Mouse (Mus musculus): ENCODE results near the gene Pde4d. TPM values are rescaled to one million over a fixed set of nuclear protein-coding genes. Genes with fewer than 3 reads are reported as not detected.

Pde4d gene
- polyA plus RNA-seq, 1 experiment from 2014 or later = 18.6 TPM

DNA sequence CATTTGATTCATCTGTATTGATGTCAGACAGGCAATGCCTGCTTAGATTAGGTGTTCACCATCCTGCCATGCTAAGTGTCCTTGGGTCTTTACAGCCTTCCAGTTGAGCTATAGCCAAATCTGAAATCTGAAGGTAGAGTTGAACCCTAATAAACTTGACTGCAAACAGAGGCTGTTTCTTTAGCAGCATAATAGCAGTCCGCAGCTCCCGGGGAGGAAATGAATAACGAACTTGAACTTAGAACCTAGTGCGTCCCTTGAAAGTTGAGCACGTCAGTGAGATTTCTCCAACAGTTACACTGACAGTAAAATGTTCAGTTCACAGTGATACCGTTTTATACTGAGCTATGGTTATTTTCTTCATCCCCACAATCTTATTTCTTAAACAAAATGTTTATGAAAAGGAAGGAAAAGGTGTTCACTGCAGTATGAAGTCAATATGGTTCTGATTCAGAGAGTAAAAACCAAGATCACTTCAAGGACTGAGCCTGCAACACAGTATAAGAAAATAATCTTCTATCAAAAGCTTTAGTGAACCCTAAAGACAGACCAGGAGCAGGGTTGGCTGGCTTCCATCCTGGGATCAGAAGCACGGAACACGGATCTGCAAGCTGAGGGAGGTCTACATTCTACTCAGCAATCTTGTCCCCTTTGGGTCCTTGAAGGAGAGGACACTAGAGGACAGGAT is 1372.1 kb downstream of the Pde4d start:
- Histone ChIP-seq H3K27ac (ENCODE audit: low read depth) (peak overlapping the region; percentile 85), H3K36me3 (ENCODE audit: control insufficient read depth, insufficient read depth, low read length) (no peaks in the 10 kb centered on the region), H3K4me1 (replicated peaks; ENCODE audit: control insufficient read depth, insufficient read depth, low read length) (peaks cover 17% of the 10 kb centered on the region), H3K4me3 (ENCODE audit: low read depth, low read length) (peak overlapping the region; percentile 29), H3K9ac (ENCODE audit: low read length) (peak overlapping the region; percentile 31), H3K4me2 (ENCODE audit: low read length) (peak overlapping the region; percentile 49), H3K27me3 (replicated peaks; ENCODE audit: control insufficient read depth, insufficient read depth, low read length) (no peaks in the 10 kb centered on the region), H3K9me3 (ENCODE audit: control insufficient read depth, low read length) (no peaks in the 10 kb centered on the region)
- WGBS = 6% methylated on average over 8 of the region's 8 CpGs
- ATAC-seq (replicated peaks; ENCODE audit: low FRiP score, low TSS enrichment, low read depth) = no peak; the same call in 1 of the 2 replicates
- no peak for DNase-seq (ENCODE audit: low spot score)

GRCm38 (mm10) chr13:109822413-109823298 is 1372.9 kb downstream of the Pde4d start:
- H3K9me3 ChIP-seq (ENCODE audit: control insufficient read depth, low read length) = no peaks in the 10 kb centered on the region
- under 1% methylated on average over 15 of the region's 15 CpGs for WGBS

GRCm38 (mm10) chr13:109823307-109824031 is 1373.7 kb downstream of the Pde4d start:
- WGBS = 13% methylated on average over 11 of the region's 11 CpGs
- 0 out of 2 replicates have a peak, but pooled peaks have one; percentile 33 for ATAC-seq (replicated peaks; ENCODE audit: low FRiP score, low TSS enrichment, low read depth)
- Histone ChIP-seq H3K36me3 (ENCODE audit: control insufficient read depth, insufficient read depth, low read length) (no peaks in the 10 kb centered on the region), H3K4me3 (ENCODE audit: low read depth, low read length) (peak overlapping the region; percentile 11; the same call in 1 of the 2 replicates), H3K9ac (ENCODE audit: low read length) (peak overlapping the region; percentile 10; the same call in 1 of the 2 replicates), H3K9me3 (ENCODE audit: control insufficient read depth, low read length) (no peaks in the 10 kb centered on the region), H3K4me2 (ENCODE audit: low read length) (peak overlapping the region; percentile 49), H3K27me3 (replicated peaks; ENCODE audit: control insufficient read depth, insufficient read depth, low read length) (no peaks in the 10 kb centered on the region), H3K4me1 (replicated peaks; ENCODE audit: control insufficient read depth, insufficient read depth, low read length) (peaks cover 17% of the 10 kb centered on the region), H3K27ac (ENCODE audit: low read depth) (peak overlapping the region; percentile 85)
- DNase-seq (ENCODE audit: low spot score) = peak; percentile 69

More at GRCm38 (mm10) chr13:109822413-109823298, 1372.9 kb downstream of the Pde4d start:
- DNase-seq (ENCODE audit: low spot score) (peak; percentile 95), ATAC-seq (replicated peaks; ENCODE audit: low FRiP score, low TSS enrichment, low read depth) (peak; percentile 89)
- Histone ChIP-seq H3K36me3 (ENCODE audit: control insufficient read depth, insufficient read depth, low read length) (no peaks in the 10 kb centered on the region), H3K4me1 (replicated peaks; ENCODE audit: control insufficient read depth, insufficient read depth, low read length) (peaks cover 17% of the 10 kb centered on the region), H3K27ac (ENCODE audit: low read depth) (peak overlapping the region; percentile 85), H3K4me2 (ENCODE audit: low read length) (peak overlapping the region; percentile 49), H3K9ac (ENCODE audit: low read length) (peak overlapping the region; percentile 31), H3K27me3 (replicated peaks; ENCODE audit: control insufficient read depth, insufficient read depth, low read length) (no peaks in the 10 kb centered on the region), H3K4me3 (ENCODE audit: low read depth, low read length) (peak overlapping the region; percentile 29)

- Histone ChIP-seq H3K4me3 (ENCODE audit: low read depth, low read length) (no peak overlapping the region), H3K9ac (ENCODE audit: low read length) (no peak overlapping the region), H3K27ac (ENCODE audit: low read depth) (no peak overlapping the region), H3K27me3 (replicated peaks; ENCODE audit: control insufficient read depth, insufficient read depth, low read length) (no peaks in the 10 kb centered on the region), H3K4me2 (ENCODE audit: low read length) (no peak overlapping the region), H3K4me1 (replicated peaks; ENCODE audit: control insufficient read depth, insufficient read depth, low read length) (peaks cover 17% of the 10 kb centered on the region), H3K36me3 (ENCODE audit: control insufficient read depth, insufficient read depth, low read length) (no peaks in the 10 kb centered on the region), H3K9me3 (ENCODE audit: control insufficient read depth, low read length) (no peaks in the 10 kb centered on the region)
- DNase-seq (ENCODE audit: low spot score) = no peak
- no peak for ATAC-seq (replicated peaks; ENCODE audit: low FRiP score, low TSS enrichment, low read depth)
- WGBS = 91% methylated on average over 6 of the region's 6 CpGs
Measured at GRCm38 (mm10) chr13:109825891-109826290, 1376.1 kb downstream of the Pde4d start.

DNA sequence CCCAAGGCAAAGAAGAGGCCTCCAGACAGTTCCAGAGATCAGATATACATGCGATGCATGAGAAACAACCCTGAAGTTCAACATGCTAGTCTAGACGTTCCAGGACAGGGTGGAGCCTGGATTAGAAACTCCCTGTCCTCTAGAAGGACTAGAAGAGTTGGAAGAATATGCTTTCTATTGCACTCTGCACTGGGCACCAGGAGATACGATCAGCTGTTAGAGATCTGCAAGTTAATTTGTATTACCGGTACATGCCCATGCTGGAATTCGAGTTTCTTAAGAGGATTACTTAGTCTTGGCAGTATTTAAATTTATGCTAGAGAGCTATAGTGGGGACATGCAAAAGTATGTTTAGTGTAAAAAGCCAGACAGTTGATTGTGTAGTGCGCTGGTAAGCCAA is 1377.6 kb downstream of the Pde4d start:
- H3K4me1 ChIP-seq (replicated peaks; ENCODE audit: control insufficient read depth, insufficient read depth, low read length) = peaks cover 8% of the 10 kb centered on the region; the same call in 1 of the 2 replicates
- no peaks in the 10 kb centered on the region for H3K9me3 ChIP-seq (ENCODE audit: control insufficient read depth, low read length)
- H3K27ac ChIP-seq (ENCODE audit: low read depth) = no peak overlapping the region
- WGBS = 84% methylated on average over 6 of the region's 6 CpGs
- ATAC-seq (replicated peaks; ENCODE audit: low FRiP score, low TSS enrichment, low read depth) (no peak), DNase-seq (ENCODE audit: low spot score) (no peak)
- H3K27me3 ChIP-seq (replicated peaks; ENCODE audit: control insufficient read depth, insufficient read depth, low read length) = no peaks in the 10 kb centered on the region
- no peak overlapping the region for H3K9ac ChIP-seq (ENCODE audit: low read length)
- no peaks in the 10 kb centered on the region for H3K36me3 ChIP-seq (ENCODE audit: control insufficient read depth, insufficient read depth, low read length)
- no peak overlapping the region for H3K4me2 ChIP-seq (ENCODE audit: low read length)
- H3K4me3 ChIP-seq (ENCODE audit: low read depth, low read length) = no peak overlapping the region

DNA sequence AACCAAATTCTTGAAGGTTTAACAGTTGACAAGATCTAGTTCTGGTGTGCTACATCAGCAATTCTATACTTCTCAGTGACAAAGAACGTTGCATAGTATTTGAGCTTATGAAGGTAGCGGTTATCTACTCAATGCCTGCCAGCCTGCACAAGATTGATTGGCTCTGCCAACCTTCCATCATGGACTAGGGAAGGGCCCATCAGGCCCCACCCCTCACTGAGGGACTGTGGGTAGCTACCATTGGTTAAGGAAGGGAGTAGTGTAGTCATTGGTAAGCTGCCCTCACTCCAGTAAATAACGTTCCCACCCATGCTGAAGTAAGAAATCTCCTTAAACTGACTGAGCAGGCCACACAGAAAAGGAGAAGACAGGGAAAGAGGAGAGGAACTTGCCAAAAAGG is 1378.2 kb downstream of the Pde4d start:
- Histone ChIP-seq H3K27me3 (replicated peaks; ENCODE audit: control insufficient read depth, insufficient read depth, low read length) (no peaks in the 10 kb centered on the region), H3K9me3 (ENCODE audit: control insufficient read depth, low read length) (no peaks in the 10 kb centered on the region), H3K9ac (ENCODE audit: low read length) (no peak overlapping the region), H3K4me1 (replicated peaks; ENCODE audit: control insufficient read depth, insufficient read depth, low read length) (peaks cover 8% of the 10 kb centered on the region; the same call in 1 of the 2 replicates), H3K4me3 (ENCODE audit: low read depth, low read length) (no peak overlapping the region), H3K27ac (ENCODE audit: low read depth) (no peak overlapping the region), H3K4me2 (ENCODE audit: low read length) (no peak overlapping the region), H3K36me3 (ENCODE audit: control insufficient read depth, insufficient read depth, low read length) (no peaks in the 10 kb centered on the region)
- 83% methylated on average over 3 of the region's 3 CpGs for WGBS
- ATAC-seq (replicated peaks; ENCODE audit: low FRiP score, low TSS enrichment, low read depth) = no peak
- no peak for DNase-seq (ENCODE audit: low spot score)

DNA sequence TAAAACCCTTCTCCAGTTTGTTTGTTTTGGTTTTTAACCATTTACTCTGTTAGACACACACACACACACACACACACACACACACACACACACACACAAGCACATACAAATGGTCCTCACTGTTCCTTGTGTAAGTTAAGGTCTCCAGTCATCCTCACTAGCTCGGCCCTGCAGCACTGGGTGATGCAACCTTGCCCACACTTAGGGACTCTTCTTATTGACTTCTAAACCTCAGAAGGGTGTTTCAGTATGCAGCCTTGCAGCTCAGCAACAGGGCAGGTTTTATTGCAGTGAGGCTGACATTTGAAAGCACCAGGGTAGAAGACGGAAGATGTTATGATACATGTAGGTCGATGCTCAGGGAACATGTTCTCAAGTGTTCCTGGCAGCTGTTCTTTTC is 1379.7 kb downstream of the Pde4d start:
- Histone ChIP-seq H3K9me3 (ENCODE audit: control insufficient read depth, low read length) (no peaks in the 10 kb centered on the region), H3K27ac (ENCODE audit: low read depth) (no peak overlapping the region), H3K4me2 (ENCODE audit: low read length) (no peak overlapping the region), H3K4me1 (replicated peaks; ENCODE audit: control insufficient read depth, insufficient read depth, low read length) (no peaks in the 10 kb centered on the region; the same call in 1 of the 2 replicates), H3K4me3 (ENCODE audit: low read depth, low read length) (no peak overlapping the region), H3K27me3 (replicated peaks; ENCODE audit: control insufficient read depth, insufficient read depth, low read length) (no peaks in the 10 kb centered on the region), H3K36me3 (ENCODE audit: control insufficient read depth, insufficient read depth, low read length) (no peaks in the 10 kb centered on the region), H3K9ac (ENCODE audit: low read length) (no peak overlapping the region)
- no peak for ATAC-seq (replicated peaks; ENCODE audit: low FRiP score, low TSS enrichment, low read depth)
- WGBS = 77% methylated on average over 3 of the region's 3 CpGs
- DNase-seq (ENCODE audit: low spot score) = no peak

DNA sequence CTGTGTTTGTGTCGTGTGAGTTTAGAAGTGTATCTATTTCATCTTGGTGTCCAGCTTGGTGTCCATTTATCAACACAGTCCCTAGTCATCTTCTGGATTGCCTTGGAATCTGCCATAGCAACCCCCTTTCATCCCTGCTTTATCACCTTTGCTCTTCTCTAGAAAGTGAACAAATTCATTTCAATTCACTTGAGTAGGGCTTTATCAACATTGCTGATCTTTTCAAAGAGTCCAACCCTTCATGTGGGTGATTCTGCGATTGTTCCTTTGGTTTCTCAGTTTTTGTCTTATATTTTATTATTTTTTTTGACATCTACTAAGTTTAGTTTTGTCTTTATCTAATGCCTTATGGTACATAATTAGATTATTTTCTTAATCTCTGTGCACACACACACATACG is 1385.2 kb downstream of the Pde4d start:
- Histone ChIP-seq H3K4me3 (ENCODE audit: low read depth, low read length) (no peak overlapping the region), H3K27me3 (replicated peaks; ENCODE audit: control insufficient read depth, insufficient read depth, low read length) (no peaks in the 10 kb centered on the region), H3K9ac (ENCODE audit: low read length) (no peak overlapping the region), H3K27ac (ENCODE audit: low read depth) (no peak overlapping the region), H3K4me2 (ENCODE audit: low read length) (no peak overlapping the region), H3K36me3 (ENCODE audit: control insufficient read depth, insufficient read depth, low read length) (no peaks in the 10 kb centered on the region), H3K4me1 (replicated peaks; ENCODE audit: control insufficient read depth, insufficient read depth, low read length) (0 out of 2 replicates have a peak, but pooled peaks cover under 1% of the 10 kb centered on the region), H3K9me3 (ENCODE audit: control insufficient read depth, low read length) (no peaks in the 10 kb centered on the region)
- no peak for ATAC-seq (replicated peaks; ENCODE audit: low FRiP score, low TSS enrichment, low read depth)
- WGBS = 93% methylated on average over 3 of the region's 3 CpGs
- no peak for DNase-seq (ENCODE audit: low spot score)
